Mouse (Mus musculus) monocyte, adult 59 days (primary cell): ENCODE results near the gene Nipa1. TPM values are rescaled to one million over a fixed set of nuclear protein-coding genes. Genes with fewer than 3 reads are reported as not detected.

ENCODE experiments used
- total RNA-seq, 2 experiments: library from RNA; stranded (reverse); gene quantifications; one replicate each; pipeline ENCODE4 v1.2.4; 2023

The Nipa1 gene
- under 1 TPM; 0.84 to 0.94 TPM for total RNA-seq

GRCm38 (mm10) chr7:56019930-56020253, at the start of gene Nipa1:
Gene Nipa1, minus strand, starts transcription at chr7:56019954.

DNA sequence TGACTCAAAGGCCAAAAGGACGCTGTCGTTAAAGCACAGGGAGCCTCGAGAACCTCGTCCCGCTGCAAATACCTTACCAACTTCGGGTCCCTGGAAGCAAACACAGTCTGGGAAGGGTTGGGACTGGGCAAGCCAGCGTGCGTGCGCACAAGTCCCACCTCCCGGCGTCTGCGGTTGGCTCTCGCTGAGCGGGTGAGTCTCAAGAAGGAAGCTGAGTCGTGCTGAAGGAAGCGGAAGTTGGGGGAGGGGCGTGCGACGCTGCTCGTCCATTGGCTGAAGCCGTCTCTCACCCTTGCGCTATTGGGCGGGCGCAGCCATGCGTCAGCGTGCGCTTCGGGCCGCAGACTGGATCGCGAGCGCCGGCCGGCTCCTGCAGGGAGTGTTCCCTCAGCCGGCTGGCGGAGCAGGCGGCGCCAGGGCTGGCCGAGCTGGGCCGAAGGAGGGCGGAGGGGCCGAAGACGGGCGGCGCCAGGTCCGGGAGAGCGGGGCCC, 30.1 kb upstream of the Nipa1 start, which contains the start of gene Herc2:
Gene Herc2 (plus strand): TSS at position 366 of the 491 bp plus-strand sequence.

DNA sequence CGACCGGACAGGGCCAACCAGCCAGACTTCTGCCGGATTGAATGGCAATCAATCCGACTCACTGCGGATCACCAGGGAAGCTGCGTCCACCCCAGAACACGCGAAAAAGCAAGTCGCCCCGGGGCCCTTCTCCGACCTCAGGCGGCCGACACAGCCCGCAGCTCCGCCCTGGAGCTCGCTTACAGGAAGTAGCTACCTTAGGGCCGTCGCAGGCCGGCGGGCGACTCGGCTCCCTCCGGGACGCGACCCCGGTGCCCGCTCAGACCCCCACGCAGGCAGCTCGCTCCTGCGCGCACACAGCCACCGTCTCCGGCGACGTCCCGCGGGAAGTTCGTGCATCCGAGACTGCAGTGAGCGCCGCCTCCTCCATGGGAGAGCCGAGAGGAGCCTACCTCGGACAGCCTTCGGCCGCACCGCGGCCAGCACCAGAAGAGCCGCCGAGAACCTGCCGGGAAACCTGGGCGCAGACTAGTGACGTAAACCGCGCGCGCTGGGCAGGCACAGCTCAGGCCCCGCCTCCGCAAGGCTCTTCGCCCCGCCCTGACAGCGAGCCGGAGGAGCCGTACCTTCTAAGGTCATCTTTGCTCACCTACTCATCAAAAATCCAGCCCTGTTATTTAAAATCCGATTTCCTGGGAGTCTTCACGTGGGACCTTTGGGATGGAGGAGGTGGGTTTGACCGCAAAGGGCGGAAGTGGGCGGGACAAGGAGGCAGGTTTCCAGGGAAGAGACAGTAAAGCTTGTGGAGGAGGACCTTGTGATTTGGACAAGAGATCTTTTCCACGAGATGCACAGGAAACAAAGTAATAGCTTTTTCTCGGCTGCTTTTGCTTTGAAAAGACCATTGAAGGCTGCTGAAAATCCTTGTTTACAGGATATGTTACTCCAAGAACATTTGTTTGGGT, 57.5 kb downstream of the Nipa1 start, which contains the start of gene Nipa2:
Gene Nipa2 (minus strand): TSS at position 473 of the 905 bp plus-strand sequence.

Other genes with a start within 250 kb of the Nipa1 start
- 10 to 100 TPM; 20.4 to 23.0 TPM for gene Tubgcp5, start 225.8 kb downstream of the Nipa1 start, total RNA-seq
- 100 to 1,000 TPM; 155 to 159 TPM for gene Cyfip1, start 178.2 kb downstream of the Nipa1 start, total RNA-seq
- 10 to 100 TPM; 46.1 to 50.7 TPM for gene Nipa2, start 57.5 kb downstream of the Nipa1 start, total RNA-seq
- 10 to 100 TPM; 64.3 to 78.0 TPM for gene Herc2, start 30.2 kb upstream of the Nipa1 start, total RNA-seq
- not detected for gene Oca2, start 219.8 kb upstream of the Nipa1 start, total RNA-seq